Mouse (Mus musculus) ES-Bruce4 (cell line): ENCODE results near the gene Gm11985.

Experiments used
- CTCF ChIP-seq: IDR thresholded peaks from one replicate; pipeline ENCODE4 v1.8.1; 2011; ENCODE audit warnings: low read depth, low read length
- EP300 ChIP-seq: IDR thresholded peaks from 2 replicates; pipeline ENCODE4 v1.6.1; 2011; ENCODE audit warnings: low read depth, low read length; ENCODE audit not compliant: insufficient read depth

GRCm38 (mm10) chr11:7184420-7184819 lies 3.9 kb downstream of the Gm11985 start:
- no peak for TF ChIP-seq CTCF
- TF ChIP-seq EP300 = no peak
